Mouse (Mus musculus) stomach, postnatal 0 days (tissue): ENCODE measurements around the gene Id2. TPM values are rescaled to one million over a fixed set of nuclear protein-coding genes. Genes with fewer than 3 reads are reported as not detected.
A peak's percentile ranks its signal among the peaks of the same experiment; 100 is the strongest.

ENCODE experiments used
- ATAC-seq: fragments of 200-750 bp; cut with Nextera tagmentation; 2 replicates; pipeline ENCODE4 v1.8.0; 2017; ENCODE audit not compliant: low FRiP score, low TSS enrichment
- DNase-seq: peaks from one replicate; pipeline ENCODE4 v3.0.0-alpha.2; 2016; ENCODE audit warnings: low spot score
- H3K27ac ChIP-seq: fragments of 300-500 bp; sonication (generic); replicated peaks from 2 replicates; pipeline ENCODE4 v1.5.1; 2014; ENCODE audit warnings: mild to moderate bottlenecking, control low read depth
- H3K27me3 ChIP-seq: fragments of 300-500 bp; sonication (generic); 2 replicates; pipeline ENCODE4 v1.6.1; 2014; ENCODE audit warnings: low read length; ENCODE audit not compliant: control insufficient read depth, insufficient read depth
- H3K36me3 ChIP-seq: fragments of 300-500 bp; sonication (generic); 2 replicates; pipeline ENCODE4 v1.6.1; 2014; ENCODE audit warnings: low read length, mixed read lengths; ENCODE audit not compliant: control insufficient read depth, insufficient read depth
- H3K4me1 ChIP-seq: fragments of 300-500 bp; sonication (generic); replicated peaks from 2 replicates; pipeline ENCODE4 v1.6.1; 2014; ENCODE audit warnings: antibody characterized with exemption; ENCODE audit not compliant: control insufficient read depth, insufficient read depth
- H3K4me2 ChIP-seq: fragments of 300-500 bp; sonication (generic); replicated peaks from 2 replicates; pipeline ENCODE4 v1.6.1; 2014; ENCODE audit warnings: low read depth, mild to moderate bottlenecking, control low read depth, moderate library complexity
- H3K4me3 ChIP-seq: fragments of 300-500 bp; sonication (generic); 2 replicates; pipeline ENCODE4 v1.5.1; 2014; ENCODE audit warnings: low read depth, low read length, control low read depth
- H3K9ac ChIP-seq: fragments of 300-500 bp; sonication (generic); 2 replicates; pipeline ENCODE4 v1.6.1; 2014; ENCODE audit warnings: mild to moderate bottlenecking, low read length, control low read depth, mixed read lengths
- H3K9me3 ChIP-seq: fragments of 300-500 bp; sonication (generic); 2 replicates; pipeline ENCODE4 v1.6.1; 2016; ENCODE audit warnings: low read length; ENCODE audit not compliant: control insufficient read depth
- CTCF ChIP-seq: IDR thresholded peaks from 2 replicates; pipeline ENCODE4 v1.5.1; 2016; ENCODE audit warnings: antibody characterized with exemption, low read depth, mild to moderate bottlenecking, moderate library complexity
- EP300 ChIP-seq: optimal IDR thresholded peaks from 2 replicates; pipeline ENCODE3; 2016; ENCODE audit warnings: antibody characterized with exemption
- WGBS: fragments of 180-500 bp; shearing (Covaris S2); extraction: QIAGEN DNeasy Blood & Tissue Kit; methylation state at CpG from one replicate; pipeline ENCODE4 v1.1.7; 2014; 5-methylcytosine and 5-hydroxymethylcytosine counted together
- polyA plus RNA-seq: library from polyadenylated mRNA; unstranded; fragments of >200 nt; fragmentation: Nextera tagmentation; extraction: Ambion mirVana; gene quantifications from 2 replicates; pipeline ENCODE4 v1.2.1, GENCODE M21; 2015

The Id2 gene
- polyA plus RNA-seq, 1 experiment from 2014 or later, result 315 TPM

GRCm38 (mm10) chr12:25113357-25113756 is 16.4 kb upstream of the Id2 start:
- Histone ChIP-seq H3K4me2 (no peak overlapping the region), H3K4me1 (no peaks in the 10 kb centered on the region), H3K27me3 (no peaks in the 10 kb centered on the region), H3K27ac (no peak overlapping the region), H3K9me3 (no peaks in the 10 kb centered on the region), H3K4me3 (no peak overlapping the region), H3K36me3 (no peaks in the 10 kb centered on the region), H3K9ac (no peak overlapping the region)
- ATAC-seq (no peak), DNase-seq (no peak)
- TF ChIP-seq EP300 (no peak), CTCF (no peak)
- WGBS, result 79% methylated on average over 2 of the region's 2 CpGs

GRCm38 (mm10) chr12:25112806-25113205 is 15.9 kb upstream of the Id2 start:
- Histone ChIP-seq H3K27ac (no peak overlapping the region), H3K4me2 (no peak overlapping the region), H3K36me3 (no peaks in the 10 kb centered on the region), H3K9me3 (no peaks in the 10 kb centered on the region), H3K9ac (no peak overlapping the region), H3K27me3 (no peaks in the 10 kb centered on the region), H3K4me1 (no peaks in the 10 kb centered on the region), H3K4me3 (no peak overlapping the region)
- ATAC-seq, result no peak
- DNase-seq, result no peak
- TF ChIP-seq EP300 (no peak), CTCF (no peak)
- 95% methylated on average over 2 of the region's 2 CpGs for WGBS

- H3K4me1 ChIP-seq, result no peaks in the 10 kb centered on the region
- no peak overlapping the region for H3K9ac ChIP-seq
- H3K27ac ChIP-seq, result peak overlapping the region; percentile 58; the same call in 1 of the 2 replicates
- TF ChIP-seq CTCF (no peak), EP300 (no peak)
- DNase-seq (no peak), ATAC-seq (no peak)
- 56% methylated on average over 7 of the region's 7 CpGs for WGBS
- H3K9me3 ChIP-seq, result no peaks in the 10 kb centered on the region
- H3K27me3 ChIP-seq, result no peaks in the 10 kb centered on the region
- no peak overlapping the region for H3K4me2 ChIP-seq
- H3K4me3 ChIP-seq, result no peak overlapping the region
- H3K36me3 ChIP-seq, result no peaks in the 10 kb centered on the region
Observed at GRCm38 (mm10) chr12:25110682-25111078, 13.7 kb upstream of the Id2 start.

- 61% methylated on average over 7 of the region's 7 CpGs for WGBS
- TF ChIP-seq CTCF (no peak), EP300 (peak; percentile 67)
- no peak overlapping the region for H3K4me2 ChIP-seq
- no peak overlapping the region for H3K9ac ChIP-seq
- no peak overlapping the region for H3K4me3 ChIP-seq
- H3K9me3 ChIP-seq, result no peaks in the 10 kb centered on the region
- H3K36me3 ChIP-seq, result no peaks in the 10 kb centered on the region
- peak overlapping the region; percentile 58; the same call in 1 of the 2 replicates for H3K27ac ChIP-seq
- ATAC-seq (peak; percentile 76), DNase-seq (peak; percentile 38)
- H3K4me1 ChIP-seq, result no peaks in the 10 kb centered on the region
- H3K27me3 ChIP-seq, result no peaks in the 10 kb centered on the region
Observed at GRCm38 (mm10) chr12:25109971-25110681, 13.2 kb upstream of the Id2 start.

GRCm38 (mm10) chr12:25108865-25109264 is 11.9 kb upstream of the Id2 start:
- H3K27ac ChIP-seq, result no peak overlapping the region
- TF ChIP-seq EP300 (no peak), CTCF (no peak)
- WGBS, result 61% methylated on average over 2 of the region's 2 CpGs

GRCm38 (mm10) chr12:25104541-25104940 is 7.6 kb upstream of the Id2 start:
- Histone ChIP-seq H3K4me2 (no peak overlapping the region), H3K36me3 (no peaks in the 10 kb centered on the region), H3K27me3 (no peaks in the 10 kb centered on the region), H3K4me3 (no peak overlapping the region), H3K27ac (no peak overlapping the region), H3K9ac (no peak overlapping the region), H3K9me3 (no peaks in the 10 kb centered on the region), H3K4me1 (peaks cover 6% of the 10 kb centered on the region; the same call in 1 of the 2 replicates)
- no peak for ATAC-seq
- DNase-seq, result no peak
- TF ChIP-seq EP300, result no peak
- no peak for TF ChIP-seq CTCF

More at GRCm38 (mm10) chr12:25108865-25109264, 11.9 kb upstream of the Id2 start:
- Histone ChIP-seq H3K9me3 (no peaks in the 10 kb centered on the region), H3K27me3 (no peaks in the 10 kb centered on the region), H3K36me3 (no peaks in the 10 kb centered on the region), H3K4me3 (no peak overlapping the region), H3K4me1 (no peaks in the 10 kb centered on the region), H3K9ac (no peak overlapping the region), H3K4me2 (no peak overlapping the region)
- no peak for DNase-seq
- ATAC-seq, result peak; percentile 58
